Mouse (Mus musculus): Measurements from ENCODE around the gene Rassf6.

The Rassf6 gene

GRCm38 (mm10) chr5:90640286-90641217, at the start of gene Rassf6:
Rassf6 (minus strand) TSS chr5:90640657.
- DNase-seq (ENCODE audit: low spot score in 2 of 2), result no peak

GRCm38 (mm10) chr5:90689426-90690128, 49.1 kb upstream of the Rassf6 start:
- DNase-seq (ENCODE audit: low spot score in 2 of 2), result no peak

GRCm38 (mm10) chr5:90687913-90688312, 47.5 kb upstream of the Rassf6 start:
- DNase-seq (ENCODE audit: low spot score in 2 of 2), result no peak

GRCm38 (mm10) chr5:90684994-90685393, 44.5 kb upstream of the Rassf6 start:
- no peak for DNase-seq (ENCODE audit: low spot score in 2 of 2)

GRCm38 (mm10) chr5:90681842-90682241, 41.4 kb upstream of the Rassf6 start:
- no peak for DNase-seq (ENCODE audit: low spot score in 2 of 2)

GRCm38 (mm10) chr5:90677560-90677959, 37.1 kb upstream of the Rassf6 start:
- DNase-seq (ENCODE audit: low spot score in 2 of 2), result no peak

- no peak for DNase-seq (ENCODE audit: low spot score in 2 of 2)
Observed at GRCm38 (mm10) chr5:90661852-90662251, 21.4 kb upstream of the Rassf6 start.

GRCm38 (mm10) chr5:90661436-90661835, 21.0 kb upstream of the Rassf6 start:
- peak in 1 of 2 experiments; percentile 24 for DNase-seq (ENCODE audit: low spot score in 2 of 2)

GRCm38 (mm10) chr5:90660411-90660810, 20.0 kb upstream of the Rassf6 start:
- DNase-seq (ENCODE audit: low spot score in 2 of 2), result no peak

GRCm38 (mm10) chr5:90656681-90657080, 16.2 kb upstream of the Rassf6 start:
- DNase-seq (ENCODE audit: low spot score in 2 of 2), result no peak

GRCm38 (mm10) chr5:90655891-90656290, 15.4 kb upstream of the Rassf6 start:
- DNase-seq (ENCODE audit: low spot score in 2 of 2), result no peak

GRCm38 (mm10) chr5:90654798-90655197, 14.3 kb upstream of the Rassf6 start:
- DNase-seq (ENCODE audit: low spot score in 2 of 2), result no peak

GRCm38 (mm10) chr5:90652724-90653123, 12.3 kb upstream of the Rassf6 start:
- no peak for DNase-seq (ENCODE audit: low spot score in 2 of 2)

GRCm38 (mm10) chr5:90650466-90651150, 10.2 kb upstream of the Rassf6 start:
- DNase-seq (ENCODE audit: low spot score in 2 of 2), result no peak

- no peak for DNase-seq (ENCODE audit: low spot score in 2 of 2)
Observed at GRCm38 (mm10) chr5:90647473-90647872, 7.0 kb upstream of the Rassf6 start.

GRCm38 (mm10) chr5:90646398-90646797, 5.9 kb upstream of the Rassf6 start:
- DNase-seq (ENCODE audit: low spot score in 2 of 2), result no peak

- no peak for DNase-seq (ENCODE audit: low spot score in 2 of 2)
Observed at GRCm38 (mm10) chr5:90645579-90645978, 5.1 kb upstream of the Rassf6 start.

- no peak for DNase-seq (ENCODE audit: low spot score in 2 of 2)
Observed at GRCm38 (mm10) chr5:90641218-90641610, 757 bp upstream of the Rassf6 start.

- DNase-seq (ENCODE audit: low spot score in 2 of 2), result peak in 1 of 2 experiments; percentile 40
Observed at GRCm38 (mm10) chr5:90634885-90635284, 5.6 kb downstream of the Rassf6 start.

- DNase-seq (ENCODE audit: low spot score in 2 of 2), result no peak
Observed at GRCm38 (mm10) chr5:90628530-90628929, 11.9 kb downstream of the Rassf6 start.

GRCm38 (mm10) chr5:90628011-90628410, 12.4 kb downstream of the Rassf6 start:
- DNase-seq (ENCODE audit: low spot score in 2 of 2), result no peak

GRCm38 (mm10) chr5:90627423-90627822, 13.0 kb downstream of the Rassf6 start:
- DNase-seq (ENCODE audit: low spot score in 2 of 2), result no peak
